Mouse (Mus musculus): ENCODE data around the gene Cdh22. TPM values are rescaled to one million over a fixed set of nuclear protein-coding genes. Genes with fewer than 3 reads are reported as not detected.

The Cdh22 gene
- 33.3 and 38.6 TPM in 2 replicates for polyA plus RNA-seq (2012; rRNA removed)

- DNase-seq (ENCODE audit: extremely low spot score in 1 of 2, low spot score in 1 of 2), result peak; percentile 46 to 72
Measured at GRCm38 (mm10) chr2:165234613-165235291, at the start of gene Cdh22. Gene Cdh22 (minus strand): TSS chr2:165234853.

- DNase-seq (ENCODE audit: extremely low spot score in 1 of 2, low spot score in 1 of 2), result no peak
Measured at GRCm38 (mm10) chr2:165284377-165284776, 49.7 kb upstream of the Cdh22 start.

- no peak for DNase-seq (ENCODE audit: extremely low spot score in 1 of 2, low spot score in 1 of 2)
Measured at GRCm38 (mm10) chr2:165283644-165284043, 49.0 kb upstream of the Cdh22 start.

- no peak for DNase-seq (ENCODE audit: extremely low spot score in 1 of 2, low spot score in 1 of 2)
Measured at GRCm38 (mm10) chr2:165281779-165282311, 47.2 kb upstream of the Cdh22 start.

GRCm38 (mm10) chr2:165279351-165279750 lies 44.7 kb upstream of the Cdh22 start:
- no peak for DNase-seq (ENCODE audit: extremely low spot score in 1 of 2, low spot score in 1 of 2)

- DNase-seq (ENCODE audit: extremely low spot score in 1 of 2, low spot score in 1 of 2), result no peak
Measured at GRCm38 (mm10) chr2:165277188-165277740, 42.6 kb upstream of the Cdh22 start.

- DNase-seq (ENCODE audit: extremely low spot score in 1 of 2, low spot score in 1 of 2), result peak; percentile 58 to 90
Measured at GRCm38 (mm10) chr2:165275824-165276223, 41.2 kb upstream of the Cdh22 start.

GRCm38 (mm10) chr2:165275124-165275640 lies 40.5 kb upstream of the Cdh22 start:
- DNase-seq (ENCODE audit: extremely low spot score in 1 of 2, low spot score in 1 of 2), result no peak

GRCm38 (mm10) chr2:165273589-165273988 lies 38.9 kb upstream of the Cdh22 start:
- DNase-seq (ENCODE audit: extremely low spot score in 1 of 2, low spot score in 1 of 2), result no peak

- no peak for DNase-seq (ENCODE audit: extremely low spot score in 1 of 2, low spot score in 1 of 2)
Measured at GRCm38 (mm10) chr2:165271326-165271725, 36.7 kb upstream of the Cdh22 start.

GRCm38 (mm10) chr2:165270858-165271257 lies 36.2 kb upstream of the Cdh22 start:
- DNase-seq (ENCODE audit: extremely low spot score in 1 of 2, low spot score in 1 of 2), result no peak

GRCm38 (mm10) chr2:165266739-165267138 lies 32.1 kb upstream of the Cdh22 start:
- peak in 1 of 2 experiments; percentile 54 for DNase-seq (ENCODE audit: extremely low spot score in 1 of 2, low spot score in 1 of 2)

- no peak for DNase-seq (ENCODE audit: extremely low spot score in 1 of 2, low spot score in 1 of 2)
Measured at GRCm38 (mm10) chr2:165263861-165264260, 29.2 kb upstream of the Cdh22 start.

GRCm38 (mm10) chr2:165262274-165262990 lies 27.8 kb upstream of the Cdh22 start:
- no peak for DNase-seq (ENCODE audit: extremely low spot score in 1 of 2, low spot score in 1 of 2)

- no peak for DNase-seq (ENCODE audit: extremely low spot score in 1 of 2, low spot score in 1 of 2)
Measured at GRCm38 (mm10) chr2:165259859-165260258, 25.2 kb upstream of the Cdh22 start.

- no peak for DNase-seq (ENCODE audit: extremely low spot score in 1 of 2, low spot score in 1 of 2)
Measured at GRCm38 (mm10) chr2:165258321-165258720, 23.7 kb upstream of the Cdh22 start.

- peak; percentile 48 to 82 for DNase-seq (ENCODE audit: extremely low spot score in 1 of 2, low spot score in 1 of 2)
Measured at GRCm38 (mm10) chr2:165257151-165257834, 22.6 kb upstream of the Cdh22 start.

- DNase-seq (ENCODE audit: extremely low spot score in 1 of 2, low spot score in 1 of 2), result no peak
Measured at GRCm38 (mm10) chr2:165256213-165256612, 21.6 kb upstream of the Cdh22 start.

GRCm38 (mm10) chr2:165253867-165254266 lies 19.2 kb upstream of the Cdh22 start:
- no peak for DNase-seq (ENCODE audit: extremely low spot score in 1 of 2, low spot score in 1 of 2)

- DNase-seq (ENCODE audit: extremely low spot score in 1 of 2, low spot score in 1 of 2), result no peak
Measured at GRCm38 (mm10) chr2:165253269-165253668, 18.6 kb upstream of the Cdh22 start.

GRCm38 (mm10) chr2:165252801-165253200 lies 18.1 kb upstream of the Cdh22 start:
- DNase-seq (ENCODE audit: extremely low spot score in 1 of 2, low spot score in 1 of 2), result no peak
